Mouse (Mus musculus): ENCODE data around the gene Eml3. TPM values are rescaled to one million over a fixed set of nuclear protein-coding genes. Genes with fewer than 3 reads are reported as not detected.
"Not testable (repeated sequence)": the region's sequence is repeated elsewhere in the genome, so short reads cannot be mapped to it uniquely, and the experiment has no call there.

Gene Eml3
- polyA plus RNA-seq, 1 experiment from 2014 or later, result 32.8 TPM

GRCm38 (mm10) chr19:8962256-8962655, 32.9 kb downstream of the Eml3 start:
- H3K36me3 ChIP-seq, result peaks cover 87% of the 10 kb centered on the region
- H3K4me2 ChIP-seq, result no peak overlapping the region
- no peak overlapping the region for H3K9ac ChIP-seq
- H3K4me1 ChIP-seq, result peaks cover 15% of the 10 kb centered on the region
- H3K9me3 ChIP-seq, result no peaks in the 10 kb centered on the region
- no peak overlapping the region for H3K27ac ChIP-seq
- WGBS, result 81% methylated on average over 2 of the region's 2 CpGs
- ATAC-seq (ENCODE audit: insufficient number of reproducible peaks, insufficient read depth, low FRiP score, low TSS enrichment, low read depth), result no peak
- no peaks in the 10 kb centered on the region for H3K27me3 ChIP-seq
- no peak overlapping the region for H3K4me3 ChIP-seq

- no peaks in the 10 kb centered on the region for H3K9me3 ChIP-seq
- H3K9ac ChIP-seq, result peak overlapping the region; percentile 77
- no peak overlapping the region for H3K4me2 ChIP-seq
- peak overlapping the region; percentile 97; the same call in 1 of the 2 replicates for H3K27ac ChIP-seq
- peaks cover 26% of the 10 kb centered on the region for H3K4me1 ChIP-seq
- no peak overlapping the region for H3K4me3 ChIP-seq
- ATAC-seq (ENCODE audit: insufficient number of reproducible peaks, insufficient read depth, low FRiP score, low TSS enrichment, low read depth), result no peak
- 84% methylated on average over 11 of the region's 11 CpGs for WGBS
- no peaks in the 10 kb centered on the region for H3K27me3 ChIP-seq
- H3K36me3 ChIP-seq, result peaks cover 79% of the 10 kb centered on the region
These were observed 35.7 kb downstream of the Eml3 start for GRCm38 (mm10) chr19:8965075-8965474.

GRCm38 (mm10) chr19:8965771-8966170, 36.4 kb downstream of the Eml3 start:
- H3K27ac ChIP-seq, result peak overlapping the region; percentile 97
- ATAC-seq (ENCODE audit: insufficient number of reproducible peaks, insufficient read depth, low FRiP score, low TSS enrichment, low read depth), result no peak
- H3K4me3 ChIP-seq, result peak overlapping the region; percentile 84

DNA sequence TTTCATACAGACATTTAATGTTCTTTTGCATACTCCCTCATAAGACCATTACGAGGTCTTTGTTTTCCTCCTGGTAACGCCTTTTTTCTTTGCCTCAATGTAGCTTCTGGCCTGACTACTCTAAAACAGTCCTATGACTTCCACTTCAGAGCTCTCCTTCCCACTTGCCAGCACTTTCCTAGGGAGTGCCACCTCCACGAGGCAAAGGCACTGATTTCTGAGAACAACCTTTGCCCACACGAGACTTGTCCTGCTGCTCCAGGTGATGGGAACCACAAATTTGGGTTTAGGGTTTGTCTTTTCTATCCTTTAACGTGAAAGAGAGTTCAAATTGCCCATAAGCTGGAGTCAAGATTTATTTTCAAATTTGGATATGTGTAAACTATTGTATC, 36.8 kb downstream of the Eml3 start:
- WGBS, result 39% methylated on average over 5 of the region's 5 CpGs
- ATAC-seq (ENCODE audit: insufficient number of reproducible peaks, insufficient read depth, low FRiP score, low TSS enrichment, low read depth), result no peak
- H3K4me2 ChIP-seq, result peak overlapping the region; percentile 70
- peak overlapping the region; percentile 84 for H3K4me3 ChIP-seq
- peak overlapping the region; percentile 97 for H3K27ac ChIP-seq
- H3K36me3 ChIP-seq, result peaks cover 80% of the 10 kb centered on the region
- no peaks in the 10 kb centered on the region for H3K27me3 ChIP-seq
- peak overlapping the region; percentile 77 for H3K9ac ChIP-seq
- no peaks in the 10 kb centered on the region for H3K9me3 ChIP-seq
- peaks cover 26% of the 10 kb centered on the region for H3K4me1 ChIP-seq

More at GRCm38 (mm10) chr19:8965771-8966170, 36.4 kb downstream of the Eml3 start:
- H3K4me1 ChIP-seq, result peaks cover 26% of the 10 kb centered on the region
- no peaks in the 10 kb centered on the region for H3K27me3 ChIP-seq
- H3K4me2 ChIP-seq, result peak overlapping the region; percentile 70
- peak overlapping the region; percentile 77 for H3K9ac ChIP-seq
- H3K9me3 ChIP-seq, result no peaks in the 10 kb centered on the region
- H3K36me3 ChIP-seq, result peaks cover 79% of the 10 kb centered on the region
- WGBS, result 68% methylated on average over 8 of the region's 8 CpGs

DNA sequence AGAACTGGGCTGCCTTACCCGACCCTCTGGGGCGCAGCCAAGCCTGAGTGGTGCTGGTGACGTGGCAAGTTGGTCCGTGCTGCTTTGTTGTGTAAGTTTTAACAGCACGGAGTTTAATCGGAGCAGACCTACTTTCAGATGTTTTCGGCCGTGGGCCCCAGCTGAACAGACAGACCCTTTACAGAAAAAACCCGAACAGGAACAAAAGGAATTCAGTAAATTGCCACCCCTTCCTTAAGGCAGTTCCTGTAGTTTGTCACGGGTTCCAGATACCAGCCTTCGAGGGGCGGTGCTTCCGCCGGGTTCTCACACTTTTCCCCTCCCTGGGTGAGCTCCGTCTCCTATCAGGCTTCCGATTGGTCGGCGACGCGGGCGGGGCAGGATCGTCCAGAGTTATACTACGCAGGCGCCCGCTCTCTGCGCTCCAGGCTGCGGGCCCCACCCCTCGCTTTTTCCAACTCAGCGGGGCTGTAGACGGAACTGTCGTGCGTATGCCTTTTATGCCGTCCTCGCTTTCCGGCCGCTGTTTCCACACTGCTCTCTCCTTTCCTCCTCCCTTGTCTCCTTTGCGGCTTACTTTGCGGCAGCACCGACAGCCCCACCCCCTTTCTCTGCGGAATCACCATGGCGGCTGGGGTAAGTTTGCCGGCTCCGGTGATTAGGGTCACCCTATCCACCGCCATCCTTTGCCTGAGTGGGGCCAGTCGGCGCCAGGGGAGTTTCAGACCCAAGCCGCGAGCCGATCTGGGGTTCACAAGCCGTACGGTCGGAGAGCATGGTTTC, 37.4 kb downstream of the Eml3 start, which contains the start of gene Eef1g:
TSS of gene Eef1g (plus strand) at position 452 of the 783 bp plus-strand sequence.
- under 1% methylated on average over 52 of the region's 52 CpGs for WGBS
- Histone ChIP-seq H3K9ac (peak within 1 kb of the TSS; percentile 93), H3K9me3 (no peaks in the 10 kb centered on the region), H3K27ac (peak within 1 kb of the TSS; percentile 97), H3K4me1 (peaks cover 26% of the 10 kb centered on the region), H3K36me3 (peaks cover 80% of the 10 kb centered on the region), H3K4me2 (peak within 1 kb of the TSS; percentile 86), H3K4me3 (peak within 1 kb of the TSS; percentile 84), H3K27me3 (no peaks in the 10 kb centered on the region)
- peak; percentile 99 for ATAC-seq (ENCODE audit: insufficient number of reproducible peaks, insufficient read depth, low FRiP score, low TSS enrichment, low read depth)

GRCm38 (mm10) chr19:8967373-8967743, 38.0 kb downstream of the Eml3 start:
- peak overlapping the region; percentile 86 for H3K4me2 ChIP-seq
- no peaks in the 10 kb centered on the region for H3K9me3 ChIP-seq
- 0% methylated on average over 8 of the region's 8 CpGs for WGBS
- H3K4me3 ChIP-seq, result peak overlapping the region; percentile 84
- peaks cover 26% of the 10 kb centered on the region for H3K4me1 ChIP-seq
- peak overlapping the region; percentile 93 for H3K9ac ChIP-seq
- peaks cover 80% of the 10 kb centered on the region for H3K36me3 ChIP-seq
- no peak for ATAC-seq (ENCODE audit: insufficient number of reproducible peaks, insufficient read depth, low FRiP score, low TSS enrichment, low read depth)
- H3K27ac ChIP-seq, result peak overlapping the region; percentile 85
- H3K27me3 ChIP-seq, result no peaks in the 10 kb centered on the region

- ATAC-seq (ENCODE audit: insufficient number of reproducible peaks, insufficient read depth, low FRiP score, low TSS enrichment, low read depth), result no peak
- peaks cover 80% of the 10 kb centered on the region for H3K36me3 ChIP-seq
- peaks cover 26% of the 10 kb centered on the region for H3K4me1 ChIP-seq
- H3K9ac ChIP-seq, result peak overlapping the region; percentile 93
- peak overlapping the region; percentile 84 for H3K4me3 ChIP-seq
- no peaks in the 10 kb centered on the region for H3K27me3 ChIP-seq
- peak overlapping the region; percentile 85 for H3K27ac ChIP-seq
- H3K9me3 ChIP-seq, result no peaks in the 10 kb centered on the region
- peak overlapping the region; percentile 86 for H3K4me2 ChIP-seq
- WGBS, result 6% methylated on average over 9 of the region's 9 CpGs
These were observed 38.5 kb downstream of the Eml3 start for GRCm38 (mm10) chr19:8967893-8968292.

DNA sequence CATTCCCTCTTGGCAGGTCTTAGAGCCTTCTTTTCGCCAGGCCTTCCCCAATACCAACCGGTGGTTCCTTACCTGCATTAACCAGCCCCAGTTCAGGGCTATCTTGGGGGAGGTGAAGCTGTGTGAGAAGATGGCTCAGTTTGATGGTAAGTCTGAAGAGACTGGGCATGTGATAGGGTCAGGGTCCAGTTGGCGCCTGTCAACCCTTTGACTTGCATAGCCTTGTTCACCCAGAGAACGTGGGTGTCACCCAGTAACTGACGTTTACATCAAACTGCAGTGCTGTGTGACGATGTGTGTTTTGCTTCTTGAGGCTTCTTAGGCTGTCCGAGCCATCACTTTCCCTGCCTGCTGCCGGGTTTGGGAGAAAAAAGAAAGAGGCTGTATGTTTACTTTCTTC, 43.1 kb downstream of the Eml3 start:
- H3K9ac ChIP-seq; H3K27ac ChIP-seq; H3K27me3 ChIP-seq; H3K4me3 ChIP-seq; ATAC-seq (ENCODE audit: insufficient number of reproducible peaks, insufficient read depth, low FRiP score, low TSS enrichment, low read depth); H3K9me3 ChIP-seq; H3K4me2 ChIP-seq: not testable (repeated sequence)
- 86% methylated on average over 8 of the region's 8 CpGs for WGBS
- Histone ChIP-seq H3K4me1 (peaks cover 26% of the 10 kb centered on the region), H3K36me3 (peaks cover 92% of the 10 kb centered on the region)

GRCm38 (mm10) chr19:8974638-8975037, 45.3 kb downstream of the Eml3 start:
- 89% methylated on average over 1 of the region's 1 CpGs for whole genome bisulfite sequencing
- Histone ChIP-seq H3K9ac (no peak overlapping the region), H3K27me3 (no peaks in the 10 kb centered on the region), H3K4me2 (no peak overlapping the region), H3K4me1 (peaks cover 16% of the 10 kb centered on the region), H3K4me3 (no peak overlapping the region), H3K9me3 (no peaks in the 10 kb centered on the region), H3K36me3 (peaks cover 99% of the 10 kb centered on the region), H3K27ac (no peak overlapping the region)
- no peak for ATAC-seq (ENCODE audit: insufficient number of reproducible peaks, insufficient read depth, low FRiP score, low TSS enrichment, low read depth)

DNA sequence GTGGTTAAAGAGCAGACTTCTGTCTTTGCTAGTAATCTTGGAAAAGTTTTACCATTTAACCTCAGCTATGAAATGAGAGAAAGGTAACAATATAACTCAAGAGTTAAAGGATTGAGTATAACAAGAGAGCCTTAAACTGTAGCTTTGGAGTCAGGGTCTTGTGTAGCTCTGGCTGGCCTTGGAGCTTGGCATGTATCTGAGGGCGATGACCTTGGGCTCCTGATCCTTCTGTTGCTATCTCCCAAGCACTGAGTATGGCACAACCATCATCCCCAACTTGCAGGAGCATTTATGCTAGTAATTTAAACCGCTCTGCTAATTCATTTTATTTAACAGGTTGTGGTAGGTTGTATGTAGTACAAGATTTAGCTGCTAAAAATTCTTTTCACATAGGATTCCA, 46.1 kb downstream of the Eml3 start:
- no peak for ATAC-seq (ENCODE audit: insufficient number of reproducible peaks, insufficient read depth, low FRiP score, low TSS enrichment, low read depth)
- H3K4me2 ChIP-seq, result no peak overlapping the region
- WGBS, result 98% methylated on average over 2 of the region's 2 CpGs
- peaks cover 99% of the 10 kb centered on the region for H3K36me3 ChIP-seq
- no peak overlapping the region for H3K27ac ChIP-seq
- peaks cover 22% of the 10 kb centered on the region for H3K4me1 ChIP-seq
- H3K4me3 ChIP-seq, result no peak overlapping the region
- H3K27me3 ChIP-seq, result no peaks in the 10 kb centered on the region
- H3K9me3 ChIP-seq, result no peaks in the 10 kb centered on the region
- H3K9ac ChIP-seq, result no peak overlapping the region

- 33% methylated on average over 3 of the region's 3 CpGs for WGBS
- Histone ChIP-seq H3K9me3 (no peaks in the 10 kb centered on the region), H3K9ac (no peak overlapping the region), H3K4me1 (peaks cover 31% of the 10 kb centered on the region), H3K27ac (peak overlapping the region; percentile 29; the same call in 1 of the 2 replicates), H3K27me3 (no peaks in the 10 kb centered on the region), H3K4me2 (no peak overlapping the region), H3K4me3 (no peak overlapping the region), H3K36me3 (peaks cover 96% of the 10 kb centered on the region)
- ATAC-seq (ENCODE audit: insufficient number of reproducible peaks, insufficient read depth, low FRiP score, low TSS enrichment, low read depth), result peak; percentile 56; the same call in 1 of the 2 replicates
These were observed 47.2 kb downstream of the Eml3 start for GRCm38 (mm10) chr19:8976535-8976934.

- Histone ChIP-seq H3K4me2 (no peak overlapping the region), H3K27ac (peak overlapping the region; percentile 53; the same call in 1 of the 2 replicates), H3K27me3 (no peaks in the 10 kb centered on the region), H3K4me1 (peaks cover 61% of the 10 kb centered on the region), H3K9ac (no peak overlapping the region), H3K4me3 (no peak overlapping the region), H3K9me3 (no peaks in the 10 kb centered on the region), H3K36me3 (peaks cover 54% of the 10 kb centered on the region)
- no peak for ATAC-seq (ENCODE audit: insufficient number of reproducible peaks, insufficient read depth, low FRiP score, low TSS enrichment, low read depth)
- 33% methylated on average over 5 of the region's 5 CpGs for whole genome bisulfite sequencing
These were observed 51.4 kb downstream of the Eml3 start for GRCm38 (mm10) chr19:8980771-8981170.
